Mouse (Mus musculus): ENCODE measurements around the gene Rab10.

DNA sequence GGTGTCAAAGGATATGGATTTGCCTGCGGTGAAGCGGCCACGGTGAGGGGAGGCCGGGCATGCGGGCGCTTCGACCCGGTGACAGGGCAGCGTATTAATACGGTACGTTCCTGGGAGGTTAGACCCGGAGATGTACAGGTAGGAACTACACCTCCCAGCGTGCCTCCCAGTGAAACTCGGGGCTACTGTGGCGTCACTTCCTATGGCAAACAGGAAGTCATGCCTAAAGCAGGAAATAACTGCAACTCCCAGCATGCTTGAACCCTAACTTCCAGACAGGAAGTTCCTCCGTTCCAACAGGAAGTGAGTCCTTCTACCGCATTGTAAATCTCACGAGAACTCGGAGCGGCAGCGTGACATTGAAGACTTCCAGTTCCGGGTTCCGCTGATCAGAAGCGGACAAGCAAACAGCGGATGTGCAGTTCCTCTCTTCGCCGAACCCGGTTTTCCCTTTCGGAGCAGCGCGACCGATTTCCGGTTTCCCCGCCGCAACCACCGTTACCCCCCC is 74.6 kb downstream of the Rab10 start:
- TF ChIP-seq CTCF (IDR thresholded peaks at IDR 0.05; ENCODE audit: insufficient read depth, low read length) (no peak), POLR2A (IDR thresholded peaks at IDR 0.05; ENCODE audit: borderline replicate concordance, extremely low read depth, low read depth, low read length) (peak; percentile 95)
